Mouse (Mus musculus) effector memory CD4-positive, alpha-beta T cell, adult 5 months (primary cell): ENCODE results near the gene Olfr10. TPM values are rescaled to one million over a fixed set of nuclear protein-coding genes. Genes with fewer than 3 reads are reported as not detected.

Source experiments
- polyA plus RNA-seq: library from polyadenylated mRNA; unstranded; fragments of 100-300 nt; shearing (Covaris generic); gene quantifications from one replicate; pipeline ENCODE4 v1.2.1, GENCODE M21; 2017

The Olfr10 gene
- not detected for polyA plus RNA-seq

DNA sequence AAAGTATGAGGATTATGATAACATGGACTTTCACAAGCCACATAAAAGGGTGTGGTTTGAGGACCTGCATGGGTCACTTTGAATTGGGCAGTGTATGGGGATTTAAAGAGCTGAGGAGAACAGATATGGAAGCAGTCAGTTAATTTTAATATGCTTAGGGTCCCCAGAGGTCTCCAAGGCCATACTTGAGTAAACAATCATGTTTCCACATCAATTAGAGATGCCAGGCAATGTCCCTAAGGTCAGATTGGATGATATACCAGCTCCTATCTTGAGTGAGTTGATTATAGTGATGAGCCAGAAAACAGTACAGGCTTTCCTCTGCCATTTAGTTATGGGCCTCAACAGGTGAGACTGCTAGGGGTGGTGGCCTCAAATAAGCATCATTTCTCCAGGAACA is at the start of gene Olfr10:
TSS of gene Olfr10 (plus strand) at position 301 of the 400 bp plus-strand sequence.

DNA sequence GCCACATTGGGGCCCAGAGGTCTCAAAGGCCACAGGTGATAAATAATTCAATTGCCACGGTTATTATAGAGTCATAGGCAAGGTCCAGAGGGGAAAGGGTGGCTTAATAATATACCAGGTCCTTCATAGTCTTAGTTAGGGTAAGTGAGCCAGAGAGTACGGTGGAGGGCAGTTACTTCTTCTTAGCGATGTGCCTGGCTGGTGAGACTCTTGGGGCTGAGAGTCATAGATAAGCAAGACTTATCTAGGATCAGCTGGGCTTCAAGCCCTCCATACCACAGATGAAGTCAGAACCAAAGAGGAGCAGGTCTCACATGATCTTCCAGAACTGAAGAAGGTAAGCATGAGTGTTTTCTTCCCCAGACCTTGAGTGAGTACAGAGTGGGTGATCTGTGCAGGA is 26.3 kb upstream of the Olfr10 start, which contains the start of gene Olfr1393:
TSS of gene Olfr1393 (plus strand) at position 83 of the 400 bp plus-strand sequence.

DNA sequence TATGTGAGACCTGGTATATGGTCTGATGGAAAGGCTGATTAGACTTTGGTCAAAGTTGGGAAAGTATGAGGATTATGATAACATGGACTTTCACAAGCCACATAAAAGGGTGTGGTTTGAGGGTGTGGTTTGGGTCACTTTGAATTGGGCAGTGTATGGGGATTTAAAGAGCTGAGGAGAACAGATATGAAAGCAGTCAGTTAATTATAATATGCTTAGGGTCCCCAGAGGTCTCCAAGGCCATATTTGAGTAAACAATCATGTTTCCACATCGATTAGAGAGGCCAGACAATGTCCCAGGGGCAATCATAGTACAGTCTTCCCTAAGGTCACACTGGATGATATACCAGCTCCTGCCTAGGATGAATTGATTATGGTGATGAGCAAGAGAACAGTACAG is 19.6 kb upstream of the Olfr10 start, which contains the start of gene Olfr1392:
TSS of gene Olfr1392 (plus strand) at position 301 of the 400 bp plus-strand sequence.

DNA sequence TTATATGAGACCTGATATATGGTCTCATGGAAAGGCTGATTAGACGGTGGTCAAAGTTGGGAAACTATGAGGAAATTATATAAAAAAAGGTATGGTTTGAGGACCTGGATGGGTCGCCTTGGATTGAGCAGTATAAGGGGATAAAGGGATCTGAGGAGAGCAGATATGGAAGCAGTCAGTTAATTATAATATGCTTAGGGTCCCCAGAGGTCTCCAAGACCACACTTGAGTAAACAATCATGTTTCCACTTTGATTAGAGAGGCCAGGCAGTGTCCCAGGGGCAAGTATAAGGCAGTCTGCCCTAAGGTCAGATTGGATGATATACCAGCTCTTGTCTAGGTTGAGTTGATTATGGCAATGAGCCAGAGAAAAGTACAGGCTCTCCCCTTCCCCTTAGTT is 17.9 kb downstream of the Olfr10 start, which contains the start of gene Olfr1391:
TSS of gene Olfr1391 (plus strand) at position 301 of the 400 bp plus-strand sequence.

DNA sequence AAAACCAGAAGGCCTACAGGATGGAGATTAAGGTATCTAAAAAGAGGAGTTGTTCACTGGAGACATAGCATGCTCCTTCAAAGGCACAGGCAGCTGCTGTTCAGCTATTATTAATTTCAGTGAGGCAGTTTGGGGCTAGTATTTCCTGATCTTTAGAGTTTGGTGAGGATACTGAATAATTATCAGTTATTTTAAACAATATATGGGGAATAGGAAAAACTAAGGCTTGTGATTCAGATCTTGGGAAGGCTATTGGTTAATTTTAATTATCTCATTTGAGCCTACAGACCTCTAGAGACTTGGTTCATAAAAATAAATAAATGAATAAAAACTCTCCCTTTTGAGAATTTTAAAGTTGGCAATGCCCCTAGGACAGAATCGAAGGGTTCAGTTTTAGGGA is 30.3 kb downstream of the Olfr10 start, which contains the start of gene Olfr1390:
TSS of gene Olfr1390 (plus strand) at position 301 of the 400 bp plus-strand sequence.

Other genes starting within 250 kb of the Olfr10 start
- gene Tgtp2, start 240.5 kb upstream of the Olfr10 start, polyA plus RNA-seq = 90.7 TPM
- 130 TPM for gene Ifi47, start 228.2 kb upstream of the Olfr10 start, polyA plus RNA-seq
- gene Olfr1396, start 189.9 kb upstream of the Olfr10 start, polyA plus RNA-seq = not detected
- gene Olfr1395, start 162.5 kb upstream of the Olfr10 start, polyA plus RNA-seq = not detected
- gene Olfr1394, start 150.4 kb upstream of the Olfr10 start, polyA plus RNA-seq = not detected
- gene Btnl9, start 117.6 kb upstream of the Olfr10 start, polyA plus RNA-seq = not detected
- gene Zfp62, start 101.4 kb upstream of the Olfr10 start, polyA plus RNA-seq = 69.8 TPM
- 32.3 TPM for gene Mgat1, start 60.5 kb upstream of the Olfr10 start, polyA plus RNA-seq
- not detected for gene Olfr1393, start 26.4 kb upstream of the Olfr10 start, polyA plus RNA-seq
- gene Olfr1392, start 19.5 kb upstream of the Olfr10 start, polyA plus RNA-seq = not detected
- not detected for gene Olfr1391, start 18.0 kb downstream of the Olfr10 start, polyA plus RNA-seq
- gene Olfr1390, start 30.4 kb downstream of the Olfr10 start, polyA plus RNA-seq = not detected
- not detected for gene Olfr1389, start 118.3 kb downstream of the Olfr10 start, polyA plus RNA-seq
- gene Olfr1388, start 131.9 kb downstream of the Olfr10 start, polyA plus RNA-seq = not detected
- not detected for gene Olfr1387, start 150.6 kb downstream of the Olfr10 start, polyA plus RNA-seq
- gene Olfr1386, start 160.3 kb downstream of the Olfr10 start, polyA plus RNA-seq = not detected
- 0.15 TPM for gene Olfr1385, start 184.3 kb downstream of the Olfr10 start, polyA plus RNA-seq
- gene Olfr1384, start 202.0 kb downstream of the Olfr10 start, polyA plus RNA-seq = not detected
- not detected for gene Olfr1383, start 214.9 kb downstream of the Olfr10 start, polyA plus RNA-seq
- gene Olfr1382, start 223.5 kb downstream of the Olfr10 start, polyA plus RNA-seq = not detected
- 0.12 TPM for gene Olfr1381, start 238.7 kb downstream of the Olfr10 start, polyA plus RNA-seq